Mouse (Mus musculus) brain, embryonic 14.5 days (tissue): Measurements from ENCODE around the gene Trpm8.

Source experiments
- CTCF ChIP-seq: fragments of 200-500 bp; IDR thresholded peaks from 2 replicates; pipeline ENCODE4 v1.5.1; 2012; ENCODE audit warnings: inconsistent platforms, mild to moderate bottlenecking, moderate library complexity, borderline replicate concordance; ENCODE audit not compliant: insufficient read depth, insufficient read length; ENCODE audit errors: extremely low read depth
- POLR2A ChIP-seq: fragments of 200-500 bp; IDR thresholded peaks from 2 replicates; pipeline ENCODE4 v1.6.1; 2012; ENCODE audit warnings: mild to moderate bottlenecking, inconsistent platforms, borderline replicate concordance; ENCODE audit not compliant: poor library complexity, insufficient read depth, insufficient read length, severe bottlenecking; ENCODE audit errors: extremely low read depth

DNA sequence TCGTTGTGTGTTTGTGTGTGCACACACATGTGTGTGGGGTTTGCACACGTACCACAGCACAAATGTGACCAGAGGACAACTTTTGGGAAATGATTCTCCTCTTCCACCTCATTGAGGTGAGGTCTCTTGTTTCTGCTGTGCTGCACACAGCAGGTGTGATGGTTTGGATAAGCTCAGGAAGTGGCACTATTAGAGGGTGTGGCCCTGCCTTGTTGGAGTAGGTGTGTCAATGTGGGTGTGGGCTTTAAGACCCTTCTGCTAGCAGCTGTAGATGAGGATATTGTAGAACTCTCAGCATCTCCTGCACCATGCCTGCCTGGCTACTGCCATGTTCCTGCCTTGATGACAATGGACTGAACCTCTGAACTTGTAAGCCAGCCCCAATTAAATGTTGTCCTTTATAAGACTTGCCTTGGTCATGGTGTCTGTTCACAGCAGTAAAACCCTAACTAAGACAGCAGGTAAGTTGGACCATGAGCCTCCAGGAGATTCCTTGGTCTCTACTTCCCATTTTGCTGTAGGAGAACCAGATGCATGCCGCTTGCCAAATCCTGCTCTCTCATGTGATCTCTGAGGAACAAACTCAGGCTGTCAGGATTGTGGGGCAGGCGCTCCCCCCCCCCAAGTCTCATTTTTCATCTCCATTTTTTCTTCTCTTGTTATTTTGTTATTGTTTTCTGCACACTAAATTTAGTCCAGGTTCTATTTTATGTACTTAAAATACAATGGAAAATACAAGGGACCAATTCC, 18.9 kb downstream of the Trpm8 start:
- TF ChIP-seq CTCF (no peak), POLR2A (no peak)
